Mouse (Mus musculus) cerebellum, adult 2 months (tissue): ENCODE data around the gene Abhd11. TPM values are rescaled to one million over a fixed set of nuclear protein-coding genes. Genes with fewer than 3 reads are reported as not detected.

Experiments used
- DNase-seq, 2 experiments: peaks; one replicate each; pipeline ENCODE4 v3.0.0; 2021
- H3K27ac ChIP-seq: fragments of 200-500 bp; 2 replicates; pipeline ENCODE4 v1.5.1; 2012; ENCODE audit warnings: low read length, control low read depth, inconsistent platforms; ENCODE audit not compliant: insufficient read depth
- H3K27me3 ChIP-seq: fragments of 200-500 bp; 2 replicates; pipeline ENCODE4 v1.6.1; 2012; ENCODE audit warnings: inconsistent platforms, mild to moderate bottlenecking, low read length, moderate library complexity; ENCODE audit not compliant: control insufficient read depth, insufficient read depth
- H3K4me1 ChIP-seq: fragments of 200-500 bp; 2 replicates; pipeline ENCODE4 v1.6.1; 2011; ENCODE audit warnings: low read length; ENCODE audit not compliant: control insufficient read depth, insufficient read depth
- H3K4me3 ChIP-seq: fragments of 200-500 bp; replicated peaks from 2 replicates; pipeline ENCODE3; 2011; ENCODE audit warnings: mild to moderate bottlenecking, low read depth, low read length, control low read depth; ENCODE audit not compliant: insufficient read depth
- CTCF ChIP-seq: fragments of 200-500 bp; IDR thresholded peaks from 2 replicates; pipeline ENCODE4 v1.5.1; 2011; ENCODE audit warnings: low read depth, mild to moderate bottlenecking, control low read depth, low read length, moderate library complexity, borderline replicate concordance; ENCODE audit not compliant: insufficient read depth
- POLR2A ChIP-seq: fragments of 200-500 bp; IDR thresholded peaks from 2 replicates; pipeline ENCODE4 v1.6.1; 2011; ENCODE audit warnings: low read length, control low read depth, borderline replicate concordance; ENCODE audit not compliant: insufficient read depth
- WGBS: fragments of 180-500 bp; shearing (Covaris S2); methylation state at CpG from one replicate; pipeline ENCODE4 v1.1.7; 2018; 5-methylcytosine and 5-hydroxymethylcytosine counted together
- polyA plus RNA-seq: library from polyadenylated mRNA; depleted of rRNA; stranded (reverse); fragments of >200 nt; gene quantifications from 2 replicates; pipeline ENCODE4 v1.2.3, GENCODE M21; 2012

The Abhd11 gene
- polyA plus RNA-seq, 1 experiment, result 65.1 TPM

GRCm38 (mm10) chr5:134989741-134990140 lies 19.2 kb upstream of the Abhd11 start:
- WGBS, result 76% methylated on average over 6 of the region's 6 CpGs
- Histone ChIP-seq H3K27ac (no peak overlapping the region), H3K27me3 (no peaks in the 10 kb centered on the region; the same call in 1 of the 2 replicates), H3K4me3 (no peak overlapping the region), H3K4me1 (no peaks in the 10 kb centered on the region)
- DNase-seq, result no peak
- TF ChIP-seq POLR2A (no peak), CTCF (no peak)

GRCm38 (mm10) chr5:134992566-134992965 lies 16.4 kb upstream of the Abhd11 start:
- TF ChIP-seq CTCF, result no peak
- no peak for TF ChIP-seq POLR2A

GRCm38 (mm10) chr5:134998359-134998758 lies 10.6 kb upstream of the Abhd11 start:
- WGBS, result 62% methylated on average over 6 of the region's 6 CpGs
- H3K4me3 ChIP-seq, result no peak overlapping the region
- no peaks in the 10 kb centered on the region; the same call in 1 of the 2 replicates for H3K4me1 ChIP-seq
- TF ChIP-seq POLR2A (no peak), CTCF (no peak)
- no peak for DNase-seq
- no peak overlapping the region for H3K27ac ChIP-seq
- H3K27me3 ChIP-seq, result no peaks in the 10 kb centered on the region

More at GRCm38 (mm10) chr5:134992566-134992965, 16.4 kb upstream of the Abhd11 start:
- H3K27me3 ChIP-seq, result no peaks in the 10 kb centered on the region
- no peaks in the 10 kb centered on the region for H3K4me1 ChIP-seq
- H3K27ac ChIP-seq, result no peak overlapping the region
- no peak for DNase-seq
- H3K4me3 ChIP-seq, result no peak overlapping the region
- 68% methylated on average over 5 of the region's 5 CpGs for WGBS

GRCm38 (mm10) chr5:134999797-135000196 lies 9.2 kb upstream of the Abhd11 start:
- Histone ChIP-seq H3K4me3 (no peak overlapping the region), H3K27me3 (no peaks in the 10 kb centered on the region), H3K4me1 (no peaks in the 10 kb centered on the region; the same call in 1 of the 2 replicates), H3K27ac (no peak overlapping the region)
- TF ChIP-seq POLR2A (no peak), CTCF (no peak)
- DNase-seq, result no peak
- 98% methylated on average over 4 of the region's 4 CpGs for WGBS

- no peak for TF ChIP-seq CTCF
- TF ChIP-seq POLR2A, result no peak
- no peak overlapping the region for H3K27ac ChIP-seq
- no peaks in the 10 kb centered on the region; the same call in 1 of the 2 replicates for H3K4me1 ChIP-seq
- WGBS, result 53% methylated on average over 16 of the region's 16 CpGs
- H3K27me3 ChIP-seq, result no peaks in the 10 kb centered on the region
- H3K4me3 ChIP-seq, result no peak overlapping the region
- no peak for DNase-seq
Measured at GRCm38 (mm10) chr5:135000751-135001150, 8.2 kb upstream of the Abhd11 start.

GRCm38 (mm10) chr5:135001309-135001708 lies 7.6 kb upstream of the Abhd11 start:
- Histone ChIP-seq H3K4me1 (no peaks in the 10 kb centered on the region; the same call in 1 of the 2 replicates), H3K27me3 (no peaks in the 10 kb centered on the region), H3K27ac (no peak overlapping the region), H3K4me3 (peak overlapping the region; percentile 19)
- peak; percentile 57 to 64 for DNase-seq
- WGBS, result 3% methylated on average over 14 of the region's 14 CpGs
- TF ChIP-seq POLR2A (no peak), CTCF (peak; percentile 38; the same call in 1 of the 2 replicates)

- no peaks in the 10 kb centered on the region; the same call in 1 of the 2 replicates for H3K4me1 ChIP-seq
- TF ChIP-seq POLR2A (no peak), CTCF (no peak)
- WGBS, result 73% methylated on average over 5 of the region's 5 CpGs
- no peaks in the 10 kb centered on the region for H3K27me3 ChIP-seq
- H3K27ac ChIP-seq, result no peak overlapping the region
- no peak for DNase-seq
- H3K4me3 ChIP-seq, result no peak overlapping the region
Measured at GRCm38 (mm10) chr5:135002151-135002550, 6.8 kb upstream of the Abhd11 start.

- peak; percentile 35 to 59 for DNase-seq
- Histone ChIP-seq H3K27me3 (no peaks in the 10 kb centered on the region), H3K27ac (peak overlapping the region; percentile 62), H3K4me1 (peaks cover 5% of the 10 kb centered on the region), H3K4me3 (peak overlapping the region; percentile 79)
- WGBS, result 34% methylated on average over 16 of the region's 16 CpGs
- TF ChIP-seq POLR2A (no peak), CTCF (no peak)
Measured at GRCm38 (mm10) chr5:135007802-135008571, 965 bp upstream of the Abhd11 start.
